Mouse (Mus musculus) stomach, postnatal 0 days (tissue): ENCODE measurements around the gene Spn.

Experiments used
- CTCF ChIP-seq: IDR thresholded peaks from 2 replicates; pipeline ENCODE4 v1.5.1; 2016; ENCODE audit warnings: antibody characterized with exemption, low read depth, mild to moderate bottlenecking, moderate library complexity
- EP300 ChIP-seq: optimal IDR thresholded peaks from 2 replicates; pipeline ENCODE3; 2016; ENCODE audit warnings: antibody characterized with exemption

GRCm38 (mm10) chr7:127176937-127177336 is 39.3 kb upstream of the Spn start:
- TF ChIP-seq CTCF, result no peak
- TF ChIP-seq EP300, result no peak
